In genomic region chr9:66514256-66514770, GRCm38 (mm10) we compare ENCODE assay signal across 8 mouse cellular contexts. TPM values are rescaled to one million over a fixed set of nuclear protein-coding genes. Genes with fewer than 3 reads are reported as not detected.
A peak's percentile ranks its signal among the peaks of the same experiment; 100 is the strongest.
DNase-seq lines count a peak whose midpoint lies in the region; ATAC-seq lines count a peak whose summit lies in the region.

Gene Fbxl22 (minus strand): TSS chr9:66514593.

- H3K9me3 ChIP-seq in hindbrain, embryonic 13.5 days = no peaks in the 10 kb centered on the region
- no peaks in the 10 kb centered on the region for H3K9me3 ChIP-seq in limb, embryonic 11.5 days (ENCODE audit: control insufficient read depth, low read length)
- H3K9me3 ChIP-seq in midbrain, embryonic 16.5 days (replicated peaks; ENCODE audit: control insufficient read depth, low read length, poor library complexity, severe bottlenecking) = no peaks in the 10 kb centered on the region

- 77% methylated on average over 17 of the region's 17 CpGs for WGBS in hindbrain, embryonic 13.5 days
- 71% methylated on average over 17 of the region's 17 CpGs for WGBS in limb, embryonic 11.5 days
- 74% methylated on average over 17 of the region's 17 CpGs for WGBS in midbrain, embryonic 16.5 days

- peak; percentile 66 for DNase-seq in cerebellum, adult 11 months
- DNase-seq in cerebellum, adult 11-12 months = peak; percentile 79
- DNase-seq in forelimb bud, embryonic 11.5 days (ENCODE audit: low read depth, low spot score) = peak; percentile 34
- DNase-seq in limb, embryonic 11.5 days (ENCODE audit: low spot score) = peak; percentile 57
- peak; percentile 24 for DNase-seq in urinary bladder, postnatal 10 days (ENCODE audit: low spot score)

- peak within 1 kb of the TSS; percentile 98 for H3K27ac ChIP-seq in hindbrain, embryonic 13.5 days
- H3K27ac ChIP-seq in limb, embryonic 11.5 days (replicated peaks; ENCODE audit: low read depth, low read length) = no peak within 1 kb of the TSS; the same call in 1 of the 2 replicates
- peak within 1 kb of the TSS; percentile 20; the same call in 1 of the 2 replicates for H3K27ac ChIP-seq in midbrain, embryonic 16.5 days (ENCODE audit: low read length)

- no peak within 1 kb of the TSS for H3K9ac ChIP-seq in hindbrain, embryonic 13.5 days
- no peak within 1 kb of the TSS; the same call in 1 of the 2 replicates for H3K9ac ChIP-seq in limb, embryonic 11.5 days (ENCODE audit: low read length)
- no peak within 1 kb of the TSS for H3K9ac ChIP-seq in midbrain, embryonic 16.5 days (ENCODE audit: low read depth, low read length)

- no peak within 1 kb of the TSS for H3K4me3 ChIP-seq in hindbrain, embryonic 13.5 days
- H3K4me3 ChIP-seq in limb, embryonic 11.5 days (ENCODE audit: low read depth, low read length) = no peak within 1 kb of the TSS
- H3K4me3 ChIP-seq in midbrain, embryonic 16.5 days (ENCODE audit: low read depth, low read length) = no peak within 1 kb of the TSS

- H3K4me2 ChIP-seq in hindbrain, embryonic 13.5 days = no peak within 1 kb of the TSS
- no peak within 1 kb of the TSS for H3K4me2 ChIP-seq in limb, embryonic 11.5 days (ENCODE audit: low read depth, severe bottlenecking)
- H3K4me2 ChIP-seq in midbrain, embryonic 16.5 days (ENCODE audit: low read length) = no peak within 1 kb of the TSS

- H3K4me1 ChIP-seq in hindbrain, embryonic 13.5 days (replicated peaks) = peaks cover 41% of the 10 kb centered on the region
- peaks cover 7% of the 10 kb centered on the region; the same call in 1 of the 2 replicates for H3K4me1 ChIP-seq in limb, embryonic 11.5 days (ENCODE audit: control insufficient read depth, insufficient read depth, low read length)
- peaks cover 7% of the 10 kb centered on the region; the same call in 1 of the 2 replicates for H3K4me1 ChIP-seq in midbrain, embryonic 16.5 days (ENCODE audit: control insufficient read depth, insufficient read depth, low read length)

- ATAC-seq in cerebellum, adult (ENCODE audit: insufficient number of reproducible peaks, low FRiP score, low TSS enrichment) = no peak
- ATAC-seq in hindbrain, embryonic 13.5 days (ENCODE audit: low FRiP score) = no peak
- ATAC-seq in limb, embryonic 11.5 days (ENCODE audit: insufficient number of reproducible peaks, low FRiP score, low TSS enrichment, low read depth) = no peak
- ATAC-seq in midbrain, embryonic 16.5 days = no peak

- H3K27me3 ChIP-seq in hindbrain, embryonic 13.5 days = no peaks in the 10 kb centered on the region
- H3K27me3 ChIP-seq in limb, embryonic 11.5 days (ENCODE audit: control insufficient read depth, insufficient read depth, low read length) = no peaks in the 10 kb centered on the region
- H3K27me3 ChIP-seq in midbrain, embryonic 16.5 days (ENCODE audit: control insufficient read depth, insufficient read depth, low read depth, low read length) = no peaks in the 10 kb centered on the region

- H3K36me3 ChIP-seq in hindbrain, embryonic 13.5 days = peaks cover 52% of the 10 kb centered on the region
- peaks cover 16% of the 10 kb centered on the region for H3K36me3 ChIP-seq in limb, embryonic 11.5 days (ENCODE audit: control insufficient read depth, insufficient read depth, low read length)
- H3K36me3 ChIP-seq in midbrain, embryonic 16.5 days (ENCODE audit: control insufficient read depth, insufficient read depth, low read length) = peaks cover 23% of the 10 kb centered on the region

RNA-seq across cellular contexts. Expression of gene Fbxl22, which starts in this region (rescaled TPM):
- 2.0 and 2.2 TPM in 2 replicates for polyA plus RNA-seq in hindbrain, embryonic 13.5 days (2015; fragmentation: Nextera tagmentation; extraction: Ambion mirVana)
- 1.5 and 1.9 TPM in 2 replicates for polyA plus RNA-seq in limb, embryonic 11.5 days (2014; fragmentation: Nextera tagmentation; extraction: Ambion mirVana)
- 0.72 and 1.2 TPM in 2 replicates for polyA plus RNA-seq in midbrain, embryonic 16.5 days (2015; fragmentation: Nextera tagmentation; extraction: Ambion mirVana)

Comparison
In these comparisons a context has a peak if more than half of its experiments do, and no peak if none do; other contexts are left out.
1. DNase-seq: peak in every context shown above with its lines; median percentile 79 in cerebellum, adult 11-12 months; 66 in cerebellum, adult 11 months; 57 in limb, embryonic 11.5 days; 34 in forelimb bud, embryonic 11.5 days; 24 in urinary bladder, postnatal 10 days.